Mouse (Mus musculus) hindbrain, embryonic 14.5 days (tissue): ENCODE measurements around the gene Psg27. TPM values are rescaled to one million over a fixed set of nuclear protein-coding genes. Genes with fewer than 3 reads are reported as not detected.
"Not testable (repeated sequence)": the region's sequence is repeated elsewhere in the genome, so short reads cannot be mapped to it uniquely, and the experiment has no call there.

Experiments used
- ATAC-seq: fragments of 200-750 bp; cut with Nextera tagmentation; 2 replicates; pipeline ENCODE4 v1.8.0; 2017; ENCODE audit warnings: moderate number of reproducible peaks, mild to moderate bottlenecking, moderate TSS enrichment, moderate library complexity; ENCODE audit not compliant: low FRiP score
- DNase-seq: peaks from one replicate; pipeline ENCODE4 v3.0.0-alpha.2; 2015; ENCODE audit warnings: low spot score
- H3K27ac ChIP-seq: fragments of 300-500 bp; sonication (generic); 2 replicates; pipeline ENCODE4 v1.5.1; 2014; ENCODE audit warnings: mild to moderate bottlenecking, moderate library complexity
- H3K27me3 ChIP-seq: fragments of 300-500 bp; sonication (generic); 2 replicates; pipeline ENCODE4 v1.6.1; 2014; ENCODE audit warnings: mild to moderate bottlenecking, low read length, mixed read lengths; ENCODE audit not compliant: control insufficient read depth, insufficient read depth
- H3K36me3 ChIP-seq: fragments of 300-500 bp; sonication (generic); replicated peaks from 2 replicates; pipeline ENCODE4 v1.6.1; 2014; ENCODE audit not compliant: control insufficient read depth, insufficient read depth
- H3K4me1 ChIP-seq: fragments of 300-500 bp; sonication (generic); replicated peaks from 2 replicates; pipeline ENCODE4 v1.6.1; 2014; ENCODE audit warnings: antibody characterized with exemption, low read length, mixed read lengths; ENCODE audit not compliant: control insufficient read depth, insufficient read depth
- H3K4me2 ChIP-seq: fragments of 300-500 bp; sonication (generic); replicated peaks from 2 replicates; pipeline ENCODE4 v1.6.1; 2014; ENCODE audit warnings: mild to moderate bottlenecking, moderate library complexity
- H3K4me3 ChIP-seq: fragments of 300-500 bp; sonication (generic); replicated peaks from 2 replicates; pipeline ENCODE4 v1.5.1; 2014; ENCODE audit warnings: mild to moderate bottlenecking, low read length
- H3K9ac ChIP-seq: fragments of 300-500 bp; sonication (generic); 2 replicates; pipeline ENCODE4 v1.6.1; 2014
- H3K9me3 ChIP-seq: fragments of 300-500 bp; sonication (generic); 2 replicates; pipeline ENCODE4 v1.6.1; 2016; ENCODE audit warnings: low read length; ENCODE audit not compliant: control insufficient read depth
- WGBS: fragments of 180-500 bp; shearing (Covaris S2); extraction: QIAGEN DNeasy Blood & Tissue Kit; methylation state at CpG from one replicate; pipeline ENCODE4 v1.1.7; 2014; 5-methylcytosine and 5-hydroxymethylcytosine counted together
- polyA plus RNA-seq: library from polyadenylated mRNA; unstranded; fragments of >200 nt; fragmentation: Nextera tagmentation; extraction: Ambion mirVana; gene quantifications from 2 replicates; pipeline ENCODE4 v1.2.1, GENCODE M21; 2014

Gene Psg27
- not detected in 2 replicates for polyA plus RNA-seq

DNA sequence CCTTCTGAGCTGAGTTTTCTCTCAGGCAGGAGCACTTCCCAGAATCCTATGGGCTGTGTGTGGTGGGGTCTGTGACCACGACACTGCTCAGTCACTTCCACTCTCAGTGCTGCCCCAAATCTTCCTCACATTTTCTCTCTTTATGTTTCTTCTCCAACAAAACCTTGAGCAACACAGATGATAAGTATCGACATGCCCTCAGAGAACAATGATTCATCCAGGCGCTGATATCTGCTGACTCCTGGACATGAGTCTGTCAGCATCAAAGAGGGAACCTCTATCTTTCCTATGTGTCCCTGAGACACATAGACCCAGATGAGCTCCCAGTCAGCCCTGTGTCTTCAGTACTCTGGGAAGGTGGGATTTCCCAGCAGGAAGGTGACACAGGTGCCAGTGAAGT, at the start of gene Psg27:
Gene Psg27 (minus strand): TSS at position 101 of the 400 bp plus-strand sequence.
- WGBS: 81% methylated on average over 3 of the region's 3 CpGs
- ATAC-seq (no peak), DNase-seq (no peak)
- Histone ChIP-seq H3K9me3 (0 out of 2 replicates have a peak, but pooled peaks cover 8% of the 10 kb centered on the region), H3K27ac (no peak within 1 kb of the TSS), H3K27me3 (no peaks in the 10 kb centered on the region), H3K4me1 (no peaks in the 10 kb centered on the region), H3K4me2 (no peak within 1 kb of the TSS), H3K36me3 (no peaks in the 10 kb centered on the region), H3K9ac (no peak within 1 kb of the TSS), H3K4me3 (no peak within 1 kb of the TSS)

DNA sequence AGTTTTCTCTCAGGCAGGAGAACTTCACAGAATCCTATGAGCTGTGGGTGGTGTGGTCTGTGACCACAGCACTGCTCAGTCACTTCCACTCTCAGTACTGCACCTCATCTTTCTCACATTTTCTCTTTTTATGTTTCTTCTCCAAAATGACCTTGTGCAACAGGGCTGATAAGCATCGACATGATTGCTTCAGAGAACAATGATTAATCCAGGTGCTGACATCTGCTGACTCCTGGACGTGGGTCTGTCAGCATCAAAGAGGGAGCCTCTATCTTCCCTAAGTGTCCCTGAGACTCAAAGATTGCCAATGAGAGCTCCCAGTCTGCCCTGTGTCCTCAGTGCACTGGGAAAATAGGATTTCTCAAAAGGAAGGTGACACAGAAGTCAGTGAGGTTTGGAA, 49.3 kb upstream of the Psg27 start, which contains the start of gene Psg23:
Gene Psg23 (minus strand): TSS at position 101 of the 400 bp plus-strand sequence.
- H3K36me3 ChIP-seq, H3K9ac ChIP-seq, H3K9me3 ChIP-seq, ATAC-seq, H3K4me1 ChIP-seq, H3K4me2 ChIP-seq, DNase-seq, H3K4me3 ChIP-seq, H3K27ac ChIP-seq, H3K27me3 ChIP-seq: not testable (repeated sequence)
- WGBS: 71% methylated on average over 1 of the region's 2 CpGs

DNA sequence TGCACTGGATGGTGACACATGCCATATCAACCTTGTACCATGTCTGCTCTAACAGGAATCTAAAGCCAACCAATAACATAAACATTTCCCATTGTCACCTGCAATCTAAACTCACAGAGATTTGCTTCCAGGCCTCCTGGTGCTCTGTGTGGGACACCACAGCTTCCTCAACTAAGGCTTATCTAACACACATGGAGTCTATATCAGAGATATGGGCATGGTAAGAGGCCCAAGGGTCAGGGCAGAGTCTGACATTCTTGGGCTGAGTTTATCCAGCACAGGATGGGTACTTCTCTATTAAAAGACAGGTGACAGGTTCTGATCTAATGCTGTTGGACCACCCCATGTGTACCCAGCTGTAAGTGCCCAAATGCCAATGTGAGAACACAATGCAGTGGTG, 7.3 kb downstream of the Psg27 start:
- ATAC-seq: no peak
- Histone ChIP-seq H3K9me3 (0 out of 2 replicates have a peak, but pooled peaks cover 4% of the 10 kb centered on the region), H3K4me2 (no peak overlapping the region)

DNA sequence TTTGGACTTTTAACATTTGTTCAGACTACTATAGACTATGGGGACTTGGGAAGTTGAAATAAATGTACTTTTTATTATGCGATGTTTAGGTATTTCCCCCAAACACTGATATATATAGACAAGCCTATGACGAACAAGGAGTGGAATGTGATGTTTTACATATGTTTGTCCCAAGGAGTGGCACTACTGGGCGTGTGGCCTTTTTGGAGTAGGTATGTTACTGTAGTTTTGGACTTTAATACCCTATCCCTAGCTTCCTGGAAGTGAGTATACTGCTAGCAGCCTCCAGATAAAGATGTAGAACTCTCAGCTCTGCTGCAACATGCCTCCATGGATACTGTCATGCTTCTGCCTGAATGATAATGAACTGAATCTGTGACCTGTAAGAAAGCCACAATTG, 11.4 kb downstream of the Psg27 start:
- not testable (repeated sequence) for H3K36me3 ChIP-seq, H3K4me1 ChIP-seq, H3K4me3 ChIP-seq, ATAC-seq, DNase-seq, H3K9ac ChIP-seq, H3K4me2 ChIP-seq, H3K27me3 ChIP-seq, H3K9me3 ChIP-seq, H3K27ac ChIP-seq
- 76% methylated on average over 3 of the region's 3 CpGs for WGBS

More for the DNA sequence above, 7.3 kb downstream of the Psg27 start:
- H3K36me3 ChIP-seq: no peaks in the 10 kb centered on the region
- DNase-seq: no peak
- no peak overlapping the region for H3K4me3 ChIP-seq
- H3K27me3 ChIP-seq: no peaks in the 10 kb centered on the region
- no peaks in the 10 kb centered on the region for H3K4me1 ChIP-seq
- H3K27ac ChIP-seq: no peak overlapping the region
- H3K9ac ChIP-seq: no peak overlapping the region

DNA sequence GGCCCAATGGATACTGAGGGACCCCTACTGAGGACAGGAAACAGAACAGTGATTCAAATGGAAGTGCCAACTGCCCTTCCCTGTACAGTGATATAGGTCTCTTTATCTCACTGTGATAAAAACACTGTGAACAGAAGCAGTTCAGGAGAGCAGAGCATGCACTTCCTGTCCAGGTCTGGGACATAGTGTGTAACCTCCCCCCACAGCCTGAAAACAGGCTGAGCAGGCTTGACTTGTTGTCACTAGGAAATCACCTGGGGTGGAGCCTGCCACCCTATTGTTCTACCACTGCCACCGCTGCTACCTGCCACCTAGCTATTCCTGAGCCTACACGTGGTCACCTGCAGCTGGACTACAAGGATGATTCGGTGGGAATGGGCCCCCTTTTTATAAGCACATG, 33.7 kb downstream of the Psg27 start:
- Histone ChIP-seq H3K27ac (no peak overlapping the region), H3K9ac (no peak overlapping the region), H3K4me1 (no peaks in the 10 kb centered on the region), H3K4me3 (no peak overlapping the region), H3K27me3 (no peaks in the 10 kb centered on the region), H3K36me3 (no peaks in the 10 kb centered on the region), H3K4me2 (no peak overlapping the region), H3K9me3 (no peaks in the 10 kb centered on the region)
- ATAC-seq (no peak), DNase-seq (no peak)
- 52% methylated on average over 3 of the region's 3 CpGs for WGBS

DNA sequence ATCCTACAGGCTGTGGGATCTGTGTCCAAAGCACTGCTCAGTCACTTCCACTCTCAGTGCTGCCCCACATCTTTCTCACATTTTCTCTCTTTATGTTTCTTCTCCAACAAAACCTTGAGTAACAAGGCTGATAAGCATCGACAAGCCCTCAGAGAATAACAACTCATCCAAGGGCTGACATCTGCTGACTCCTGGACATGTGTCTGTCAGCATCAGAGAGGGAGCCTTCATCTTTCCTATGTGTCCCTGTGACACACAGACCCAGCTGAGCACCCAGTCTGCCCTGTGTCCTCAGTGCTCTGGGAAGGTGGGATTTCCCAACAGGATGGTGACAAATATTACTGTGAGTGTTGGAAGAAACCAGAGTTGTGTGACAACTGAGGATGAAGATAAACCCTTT, 34.9 kb downstream of the Psg27 start, which contains the start of gene Psg25:
Gene Psg25 (minus strand): TSS at position 101 of the 400 bp plus-strand sequence.
- DNase-seq: no peak
- ATAC-seq: no peak
- Histone ChIP-seq H3K4me3 (no peak within 1 kb of the TSS), H3K9me3 (no peaks in the 10 kb centered on the region), H3K4me2 (no peak within 1 kb of the TSS), H3K36me3 (no peaks in the 10 kb centered on the region), H3K27me3 (no peaks in the 10 kb centered on the region), H3K27ac (no peak within 1 kb of the TSS), H3K4me1 (no peaks in the 10 kb centered on the region), H3K9ac (no peak within 1 kb of the TSS)
- WGBS: 93% methylated on average over 1 of the region's 1 CpGs

DNA sequence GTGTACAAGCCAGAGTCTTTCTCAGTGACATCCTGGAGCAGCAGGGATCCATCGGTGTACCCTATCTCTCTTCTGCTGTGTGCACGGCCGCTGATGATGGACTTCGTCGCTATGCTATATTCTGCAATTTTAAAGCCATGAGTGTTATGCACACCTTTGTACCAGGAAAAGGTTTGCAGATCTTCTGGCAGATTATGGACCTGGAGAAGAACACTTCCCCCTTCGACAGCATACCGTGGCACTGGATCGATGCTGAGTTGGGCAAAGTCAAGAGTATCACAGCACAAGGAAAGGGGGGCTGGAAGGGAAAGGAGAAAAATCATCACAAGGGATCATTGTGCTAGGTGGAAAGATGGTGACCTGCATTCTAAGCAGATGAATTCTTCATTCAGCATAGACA, 42.4 kb downstream of the Psg27 start:
- DNase-seq: no peak
- Histone ChIP-seq H3K4me3 (no peak overlapping the region), H3K9me3 (no peaks in the 10 kb centered on the region), H3K27ac (no peak overlapping the region), H3K36me3 (no peaks in the 10 kb centered on the region), H3K4me2 (no peak overlapping the region), H3K9ac (no peak overlapping the region), H3K4me1 (no peaks in the 10 kb centered on the region), H3K27me3 (no peaks in the 10 kb centered on the region)
- ATAC-seq: no peak
- WGBS: 93% methylated on average over 8 of the region's 8 CpGs

DNA sequence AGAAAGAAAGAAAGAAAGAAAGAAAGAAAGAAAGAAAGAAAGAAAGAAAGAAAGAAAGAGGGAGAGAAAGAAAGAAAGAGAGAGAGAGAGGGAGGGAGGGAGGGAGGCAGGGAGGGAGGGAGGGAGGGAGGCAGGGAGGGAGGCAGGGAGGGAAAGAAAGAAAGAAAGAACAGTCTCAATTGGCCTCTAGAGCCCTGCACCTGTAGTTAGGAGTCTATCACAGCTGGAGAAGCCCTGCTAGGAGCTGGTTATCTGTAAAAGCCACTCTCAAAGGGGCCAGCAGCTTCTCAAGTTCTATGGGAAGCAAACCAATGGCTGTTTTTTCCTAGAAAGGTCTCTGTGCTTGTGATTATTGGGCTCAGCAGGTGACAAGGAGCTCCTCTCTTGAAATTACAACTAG, 54.3 kb downstream of the Psg27 start:
- H3K9ac ChIP-seq, ATAC-seq, H3K27me3 ChIP-seq, H3K9me3 ChIP-seq, DNase-seq, H3K4me1 ChIP-seq, H3K36me3 ChIP-seq, H3K27ac ChIP-seq, H3K4me3 ChIP-seq, H3K4me2 ChIP-seq: not testable (repeated sequence)

DNA sequence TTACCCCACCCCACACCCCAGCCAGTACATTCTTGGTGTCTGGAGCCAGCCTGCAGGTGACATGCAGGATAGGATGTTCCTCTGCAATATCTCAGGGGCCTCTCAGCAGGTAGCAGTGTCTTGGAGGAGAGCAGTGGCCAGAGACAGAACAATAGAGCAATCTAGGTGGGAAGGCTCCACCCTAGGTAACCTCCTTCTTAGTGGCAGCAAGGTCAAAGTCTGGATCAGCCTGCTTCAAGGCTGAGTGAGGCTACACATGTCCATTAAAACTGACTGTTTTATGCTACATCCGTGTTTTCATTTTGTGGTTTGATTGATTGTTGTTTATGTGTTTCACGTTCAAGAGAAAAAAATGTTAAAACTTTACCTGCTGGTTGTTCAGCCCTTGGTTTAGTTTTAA, 54.7 kb downstream of the Psg27 start:
- not testable (repeated sequence) for H3K4me1 ChIP-seq, H3K36me3 ChIP-seq, H3K4me2 ChIP-seq, H3K9ac ChIP-seq, DNase-seq, H3K4me3 ChIP-seq, H3K27me3 ChIP-seq, H3K27ac ChIP-seq, H3K9me3 ChIP-seq, ATAC-seq
- WGBS: 57% methylated on average over 2 of the region's 2 CpGs

DNA sequence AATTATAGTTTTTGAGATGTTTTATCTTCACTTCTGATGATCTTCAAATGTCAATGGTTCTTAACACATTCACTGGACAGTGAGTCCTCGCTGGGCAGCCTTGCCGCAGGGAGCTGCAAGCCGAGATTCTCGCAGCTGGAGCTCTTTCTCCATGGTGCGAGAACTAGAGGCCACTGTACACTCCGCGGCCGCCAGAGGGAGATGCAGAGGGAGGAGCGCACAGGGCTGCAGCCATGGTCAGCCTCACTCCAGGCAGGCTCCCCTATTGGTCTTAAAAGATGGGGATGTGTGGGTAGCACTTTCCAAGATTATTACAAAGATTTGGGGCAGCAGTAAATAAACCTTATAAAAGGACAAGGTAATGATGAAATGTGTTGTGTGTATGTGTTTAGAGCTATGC, 55.6 kb downstream of the Psg27 start:
- no peak for DNase-seq
- 14% methylated on average over 9 of the region's 9 CpGs for WGBS

More for the DNA sequence above, 55.6 kb downstream of the Psg27 start:
- H3K9me3 ChIP-seq: no peaks in the 10 kb centered on the region
- no peak overlapping the region for H3K9ac ChIP-seq
- no peak overlapping the region for H3K4me2 ChIP-seq
- no peak overlapping the region for H3K27ac ChIP-seq
- no peak for ATAC-seq
- no peak overlapping the region for H3K4me3 ChIP-seq
- no peaks in the 10 kb centered on the region for H3K36me3 ChIP-seq
- H3K27me3 ChIP-seq: no peaks in the 10 kb centered on the region
- H3K4me1 ChIP-seq: no peaks in the 10 kb centered on the region
